Mouse (Mus musculus) embryo, embryonic 11 days (tissue): Measurements from ENCODE around the gene Mst1.

Experiments used
- DNase-seq: peaks from one replicate; pipeline ENCODE4 v3.0.0-alpha.2; 2015

Mst1 gene

DNA sequence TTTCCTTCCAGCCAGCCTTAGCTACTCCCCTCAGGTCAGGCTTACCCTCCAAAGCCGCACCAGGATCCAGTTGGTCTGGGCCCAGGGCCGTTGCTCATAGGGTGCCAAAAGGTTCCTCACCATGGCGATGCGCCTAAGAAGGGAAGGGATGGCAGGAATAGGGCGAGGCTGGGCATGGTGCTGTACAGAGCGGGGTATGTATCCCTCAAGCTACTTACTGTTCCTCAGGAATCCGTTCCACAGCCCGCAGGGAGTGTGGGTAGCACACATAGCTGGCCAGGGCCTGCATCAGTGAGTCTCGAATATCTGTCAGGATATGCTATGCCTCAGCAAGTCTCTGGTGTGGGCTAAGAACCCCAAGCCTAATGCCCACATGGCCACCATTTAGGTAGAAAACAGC lies 21.9 kb upstream of the Mst1 start:
- no peak for DNase-seq

- no peak for DNase-seq
These were observed 18.1 kb upstream of the Mst1 start for GRCm38 (mm10) chr9:108062142-108062541.

DNA sequence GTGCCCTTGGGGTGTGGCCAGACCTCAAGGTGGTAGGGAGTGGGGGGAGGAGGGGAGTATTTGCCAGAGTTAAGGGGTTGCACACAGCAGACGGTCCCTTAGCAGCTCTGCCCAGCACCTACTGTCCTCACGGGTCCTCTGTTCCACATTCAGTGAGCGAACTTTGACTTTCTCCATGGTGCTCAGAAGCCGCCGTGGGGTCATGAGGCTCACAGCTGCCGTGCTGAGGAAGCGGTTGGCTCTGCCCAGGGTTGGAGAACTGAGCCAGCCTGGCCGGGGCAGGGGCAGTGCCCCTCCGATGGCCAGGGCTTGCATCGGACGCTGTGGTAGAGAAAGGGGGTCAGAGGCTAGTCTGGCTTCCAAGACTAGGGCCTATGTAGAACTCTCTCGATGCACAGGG lies 16.9 kb upstream of the Mst1 start:
- no peak for DNase-seq

GRCm38 (mm10) chr9:108065491-108066011 lies 14.7 kb upstream of the Mst1 start:
- peak; percentile 76 for DNase-seq

- no peak for DNase-seq
These were observed 13.0 kb upstream of the Mst1 start for GRCm38 (mm10) chr9:108067199-108067598.

- peak; percentile 85 for DNase-seq
These were observed 12.3 kb upstream of the Mst1 start for GRCm38 (mm10) chr9:108067900-108068299.

DNA sequence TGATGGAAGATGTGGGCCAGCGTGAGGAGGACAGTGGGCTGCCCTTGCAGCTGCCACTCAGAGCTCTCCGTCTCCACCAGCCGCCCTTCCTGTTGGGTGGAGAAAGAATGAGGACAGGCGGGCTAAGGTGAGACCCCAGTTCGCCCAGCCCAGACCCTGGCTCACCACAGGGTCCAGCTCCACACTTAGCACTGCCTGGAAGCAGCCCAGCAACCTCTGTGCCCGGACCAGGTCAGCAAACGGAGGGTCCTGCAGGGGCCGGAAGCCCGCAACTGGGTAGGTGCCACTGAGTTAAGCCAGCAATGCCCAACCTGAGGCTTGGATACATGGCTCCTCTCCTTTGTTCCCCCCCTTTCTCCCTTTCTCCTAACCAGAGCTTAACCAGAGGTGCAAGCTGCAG lies 11.2 kb upstream of the Mst1 start:
- no peak for DNase-seq

DNA sequence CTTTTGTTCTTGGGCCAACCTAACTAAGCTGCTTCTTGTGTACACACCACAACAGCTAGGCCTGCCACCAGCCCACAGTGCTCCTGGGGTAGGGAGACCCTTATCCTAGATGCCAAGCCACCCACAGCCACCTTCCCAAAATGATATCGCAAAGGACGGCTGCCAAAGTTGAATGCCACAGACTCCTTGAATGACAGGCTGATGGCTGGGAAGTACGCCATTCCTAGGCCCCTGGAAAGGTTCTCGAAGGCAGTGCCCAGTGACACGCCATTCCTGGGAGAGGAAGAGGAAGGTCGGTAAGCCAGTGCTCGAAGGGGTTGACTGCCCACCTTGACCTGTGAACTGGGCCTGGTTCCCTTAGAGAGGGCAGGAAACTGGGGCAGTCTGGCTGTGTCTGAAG lies 10.7 kb upstream of the Mst1 start:
- no peak for DNase-seq

DNA sequence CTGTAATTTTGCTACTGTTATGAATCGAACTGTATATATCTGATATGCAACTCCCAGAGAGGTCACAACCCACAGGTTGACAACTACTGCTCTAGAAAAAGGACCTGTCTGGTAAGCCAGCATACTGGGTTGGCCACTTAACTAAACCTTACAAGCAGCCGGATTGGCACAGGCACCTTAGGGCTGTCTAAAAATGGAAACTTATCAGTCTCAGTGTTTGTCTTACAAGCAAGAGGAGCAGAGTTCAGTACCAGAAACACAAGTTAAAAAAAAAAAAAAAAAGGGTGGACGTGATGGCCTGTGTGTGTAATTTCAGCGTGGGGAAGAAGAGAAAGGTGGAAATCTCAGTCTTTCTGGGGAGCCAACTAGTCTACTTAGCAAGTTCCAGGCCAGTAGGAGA lies 8.4 kb upstream of the Mst1 start:
- DNase-seq = no peak

GRCm38 (mm10) chr9:108072481-108072924 lies 7.7 kb upstream of the Mst1 start:
- DNase-seq = no peak

DNA sequence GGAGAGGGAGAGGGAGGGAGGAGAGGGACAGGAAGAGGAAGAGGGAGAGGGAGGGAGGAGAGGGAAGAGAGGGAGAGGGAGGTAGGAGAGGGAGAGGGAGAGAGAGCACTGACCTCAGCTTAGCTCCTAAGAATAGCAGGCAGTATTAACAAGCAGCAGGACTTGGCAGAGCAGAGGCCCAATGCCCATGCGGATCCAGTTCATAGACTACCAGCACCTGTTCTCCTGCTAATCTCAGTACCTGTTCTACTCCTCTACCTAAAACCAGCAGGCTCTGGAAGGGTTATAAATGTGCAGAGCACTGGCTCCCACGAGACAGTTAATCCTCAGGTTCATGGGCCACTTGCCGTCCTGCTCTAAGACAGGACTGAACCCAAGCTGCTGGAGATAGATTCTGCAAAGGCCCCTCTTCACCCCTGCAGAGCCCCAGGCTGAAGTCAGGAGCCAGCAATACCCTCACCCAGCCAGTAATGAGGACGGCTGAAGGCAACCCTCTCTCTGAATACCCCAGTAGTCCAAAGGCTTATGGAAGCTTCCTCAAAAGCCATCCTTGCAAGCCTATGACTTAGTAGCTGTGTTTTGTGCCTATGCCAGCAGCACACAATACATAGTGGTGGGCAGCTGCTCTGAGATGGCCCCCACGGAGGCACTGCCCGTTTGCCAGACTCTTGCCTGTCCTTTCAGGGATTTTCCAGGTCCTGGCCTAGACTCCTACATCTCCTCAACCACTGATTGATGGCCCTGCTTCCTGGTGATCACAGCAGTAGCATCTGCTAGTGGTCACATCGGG lies 6.9 kb upstream of the Mst1 start:
- DNase-seq = no peak

DNA sequence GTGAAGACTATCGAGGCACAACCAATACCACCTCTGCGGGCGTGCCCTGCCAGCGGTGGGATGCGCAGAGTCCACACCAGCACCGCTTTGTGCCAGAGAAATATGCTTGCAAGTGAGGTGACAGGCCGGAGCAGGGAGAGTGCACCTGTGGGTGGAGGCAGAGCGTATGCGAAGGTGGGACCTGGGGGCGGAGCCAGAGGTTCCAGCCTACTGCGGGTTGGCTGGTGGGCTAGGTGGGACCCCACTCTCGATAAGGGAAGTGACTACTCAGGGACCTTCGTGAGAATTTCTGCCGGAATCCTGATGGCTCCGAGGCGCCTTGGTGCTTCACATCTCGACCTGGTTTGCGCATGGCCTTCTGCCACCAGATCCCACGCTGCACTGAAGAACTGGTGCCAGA lies 2.3 kb downstream of the Mst1 start:
- no peak for DNase-seq

DNA sequence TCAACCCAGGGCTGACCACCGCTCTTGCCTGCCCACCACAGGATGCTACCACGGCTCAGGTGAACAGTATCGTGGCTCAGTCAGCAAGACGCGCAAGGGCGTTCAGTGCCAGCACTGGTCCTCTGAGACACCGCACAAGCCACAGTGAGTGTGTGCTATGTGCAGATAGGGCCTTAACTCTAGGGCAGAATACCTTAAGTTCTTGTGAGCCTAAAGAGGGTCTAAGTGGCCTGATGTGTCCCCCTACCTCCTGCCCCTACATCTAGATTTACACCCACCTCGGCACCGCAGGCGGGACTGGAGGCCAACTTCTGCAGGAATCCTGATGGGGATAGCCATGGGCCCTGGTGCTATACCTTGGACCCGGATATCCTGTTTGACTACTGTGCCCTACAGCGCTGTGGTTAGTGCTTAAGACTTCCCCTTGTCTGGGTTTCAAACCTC lies 2.8 kb downstream of the Mst1 start, which contains the start of gene Rnf123:
Gene Rnf123 (minus strand): TSS at position 359 of the 444 bp plus-strand sequence.
- DNase-seq = no peak

DNA sequence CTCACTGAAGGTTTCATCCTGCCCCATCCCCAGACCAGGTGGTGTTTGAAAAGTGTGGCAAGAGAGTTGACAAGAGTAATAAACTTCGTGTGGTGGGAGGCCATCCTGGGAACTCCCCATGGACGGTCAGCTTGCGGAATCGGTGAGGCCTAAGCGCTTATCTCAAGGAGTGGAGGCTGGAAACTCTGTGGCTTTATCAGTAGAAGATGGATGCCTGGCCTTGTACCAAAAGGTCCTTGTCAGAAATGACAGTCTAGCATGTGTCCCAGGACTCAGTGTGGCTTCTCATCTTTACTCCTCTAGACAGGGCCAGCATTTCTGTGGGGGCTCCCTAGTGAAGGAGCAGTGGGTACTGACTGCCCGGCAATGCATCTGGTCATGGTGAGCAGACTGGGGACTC lies 3.3 kb downstream of the Mst1 start:
- DNase-seq = no peak

DNA sequence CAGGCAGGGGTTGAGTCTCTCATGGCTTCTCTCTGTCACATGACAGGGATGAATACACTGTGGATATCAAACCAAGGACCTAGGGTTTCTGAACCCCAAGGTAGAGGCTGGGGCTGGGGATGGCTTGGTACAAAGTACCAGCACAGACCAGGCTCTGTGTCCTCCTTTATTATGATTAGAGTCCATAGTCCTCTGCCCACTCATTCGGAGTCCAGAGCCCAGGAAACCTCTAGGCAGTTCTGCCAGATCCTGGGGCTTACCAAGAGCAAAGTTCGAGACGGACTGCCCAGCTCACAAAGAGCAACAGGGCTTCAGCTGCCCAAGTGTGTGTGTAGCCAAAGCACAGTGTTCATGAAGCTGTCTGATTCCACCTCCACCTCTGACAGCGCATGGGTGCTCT lies 5.0 kb downstream of the Mst1 start:
- DNase-seq = no peak

- DNase-seq = no peak
These were observed 10.4 kb downstream of the Mst1 start for GRCm38 (mm10) chr9:108090611-108091120.

DNA sequence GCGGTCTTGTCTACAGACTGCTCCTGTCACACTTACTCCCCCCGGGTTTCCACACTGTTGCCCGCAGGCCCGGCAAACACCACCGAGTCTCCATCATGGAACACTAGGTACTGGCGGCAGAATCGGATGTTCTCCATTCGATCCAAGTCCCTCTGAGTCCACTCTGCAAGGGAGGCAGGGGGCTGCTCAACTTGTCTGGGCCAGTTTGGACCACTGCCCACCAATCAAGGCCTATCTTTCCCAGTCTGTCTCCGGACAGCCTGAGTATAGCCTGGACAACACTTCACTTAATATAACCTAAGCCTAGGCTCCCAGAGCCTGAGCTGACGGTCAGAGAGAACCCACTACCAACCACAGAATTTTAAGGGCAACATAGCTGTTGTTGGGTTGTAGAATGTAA lies 13.3 kb downstream of the Mst1 start:
- no peak for DNase-seq

DNA sequence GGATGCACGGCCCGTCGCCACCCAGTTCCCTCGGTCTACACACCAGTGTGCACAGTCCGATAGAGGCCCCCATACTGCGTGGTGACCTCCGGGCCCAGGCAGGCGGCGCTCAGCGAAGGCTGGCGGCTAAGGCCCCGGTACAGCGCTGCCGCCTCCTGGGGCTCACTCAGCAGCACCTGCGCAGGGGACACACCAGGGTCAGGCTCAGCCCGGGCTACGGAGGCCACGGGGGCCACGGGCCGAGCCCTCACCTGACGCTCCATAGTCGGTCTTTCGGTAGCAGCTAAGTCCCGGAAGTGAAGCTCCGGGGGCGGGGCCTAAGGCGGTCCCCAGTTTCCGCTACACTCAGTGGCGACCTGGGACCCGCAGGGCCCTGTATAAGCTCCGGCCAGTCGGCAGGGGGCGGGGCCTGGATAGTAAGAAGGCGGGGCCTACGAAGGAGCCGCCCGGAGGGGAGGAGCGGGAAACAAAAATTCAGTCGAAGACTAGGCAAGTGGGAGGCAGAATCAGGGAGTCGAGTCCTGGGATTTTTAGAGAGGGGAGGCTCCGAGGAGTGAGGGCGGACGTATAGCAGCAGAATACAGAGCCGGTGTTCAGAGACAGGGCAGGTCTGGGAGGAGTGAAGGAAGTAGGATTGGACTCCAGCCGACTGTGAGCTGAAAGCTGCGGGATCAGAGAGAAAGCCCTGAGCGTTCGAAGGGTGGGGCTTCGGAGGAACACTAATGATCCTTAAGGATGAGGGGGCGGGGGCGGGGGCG lies 14.1 kb downstream of the Mst1 start, which contains the start of gene Apeh:
Gene Apeh (minus strand): TSS at position 423 of the 758 bp plus-strand sequence.
- DNase-seq = peak; percentile 97

DNA sequence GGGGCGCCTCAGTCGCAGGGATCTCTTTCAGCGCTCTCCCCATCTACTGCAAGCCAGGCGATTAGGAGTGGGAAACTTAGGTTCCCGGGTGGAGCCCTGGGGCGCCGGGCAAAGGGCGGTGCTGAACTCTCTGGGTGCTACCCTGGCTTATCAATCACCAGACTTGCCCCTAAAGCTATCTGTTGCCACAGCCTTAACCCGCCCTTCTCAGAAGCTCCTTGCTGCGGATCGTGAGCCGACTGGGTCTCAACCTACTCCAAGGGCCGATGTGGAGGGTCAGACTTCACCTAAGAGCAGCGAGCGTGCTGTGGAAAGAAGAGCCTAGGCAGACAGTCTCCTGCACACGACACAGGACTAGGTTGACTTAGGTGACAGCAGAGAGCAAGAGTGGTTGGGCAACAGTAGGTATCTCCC lies 14.8 kb downstream of the Mst1 start:
- DNase-seq = peak; percentile 41

DNA sequence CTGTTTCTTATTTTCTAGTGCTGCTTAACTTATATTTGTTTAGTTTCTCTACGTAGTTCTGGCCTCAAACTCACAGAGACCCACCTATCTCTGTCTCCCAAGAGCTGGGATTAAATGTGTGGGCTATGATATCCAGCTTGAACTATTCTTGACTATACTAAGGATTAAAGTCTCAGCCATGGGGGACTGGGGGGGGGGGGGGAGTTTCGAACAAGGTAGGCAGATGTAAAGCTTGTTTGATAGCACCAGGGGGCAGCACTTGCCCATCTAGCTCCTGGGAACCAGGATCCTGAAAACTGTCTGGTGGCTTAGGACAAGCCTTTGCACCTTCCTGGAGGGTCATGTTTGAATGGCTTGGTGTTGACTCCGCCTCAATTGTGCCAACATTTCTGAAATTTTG lies 15.3 kb downstream of the Mst1 start:
- DNase-seq = peak; percentile 85

DNA sequence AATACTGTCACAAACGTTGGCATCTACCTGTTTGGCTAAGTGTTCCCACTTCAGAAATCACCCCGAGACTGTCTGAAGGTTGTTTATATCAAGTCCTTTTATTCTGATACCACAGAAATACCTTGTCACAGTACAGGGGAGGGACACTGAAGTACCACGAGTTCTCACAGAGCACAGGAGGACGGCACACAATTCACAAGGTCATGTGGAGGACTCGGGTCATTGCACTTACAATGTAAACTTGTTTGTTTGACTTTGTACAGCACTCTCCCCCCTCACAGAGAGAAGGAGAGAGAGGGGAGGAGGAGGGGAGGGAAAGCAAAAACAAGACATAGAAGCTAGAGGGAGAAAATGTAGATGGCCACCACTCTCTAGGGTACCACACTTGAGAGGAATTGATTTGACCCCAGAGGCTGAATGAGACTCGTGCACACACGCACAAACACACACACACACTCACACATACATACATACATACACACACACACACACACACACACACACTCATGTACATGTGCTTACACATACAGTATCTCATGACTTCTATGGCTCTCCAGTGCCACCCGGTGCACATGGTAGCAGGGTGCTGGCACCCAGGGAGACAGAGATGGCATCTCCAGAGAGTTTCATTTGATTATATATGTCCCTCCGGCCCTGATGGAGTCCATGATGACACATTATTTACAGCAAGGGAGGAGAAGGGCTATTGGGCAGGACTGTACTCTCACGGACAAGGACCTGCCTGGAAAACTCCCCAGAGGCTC lies 15.9 kb downstream of the Mst1 start:
- DNase-seq = no peak

DNA sequence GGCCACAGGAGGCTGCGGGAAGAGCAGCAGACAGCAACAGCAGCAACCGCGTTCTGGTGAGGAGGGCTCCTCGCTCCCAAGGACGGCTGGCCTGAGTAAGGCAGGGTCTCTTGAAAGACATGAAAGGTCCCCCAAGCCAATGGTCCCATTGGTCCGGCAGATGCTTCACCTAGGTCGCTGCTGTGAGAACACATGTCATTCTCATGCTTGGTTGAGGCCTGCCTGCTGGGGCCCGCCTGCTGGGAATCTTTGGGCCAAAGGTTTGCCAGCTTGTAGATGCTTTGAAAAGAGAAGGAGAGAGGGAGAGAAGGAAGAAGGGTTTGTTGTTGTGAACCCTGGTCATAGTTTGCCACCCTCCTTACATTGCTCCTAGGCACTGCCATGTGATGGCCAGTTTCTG lies 19.4 kb downstream of the Mst1 start:
- no peak for DNase-seq
